Mouse (Mus musculus) left cerebral cortex, postnatal 25 days (tissue): ENCODE results near the gene Mmab. TPM values are rescaled to one million over a fixed set of nuclear protein-coding genes. Genes with fewer than 3 reads are reported as not detected.

Experiments used
- DNase-seq, 2 experiments: peaks; one replicate each; pipeline ENCODE4 v3.0.0; 2022; ENCODE audit warnings: low spot score in 2 of 2, mixed read lengths in 1 of 2
- intact Hi-C: fragments of 180-260 bp; cut with DNase I; formaldehyde crosslinking; loops from one replicate; pipeline ENCODE4 v1.15.1; 2025
- microRNA-seq, 2 experiments: library from miRNA; unstranded; fragments of <30 nt; microRNA quantifications; one replicate each; pipeline ENCODE4 v1.2.0; 2022
- total RNA-seq, 2 experiments: library from RNA; stranded (reverse); gene quantifications; 2 replicates each; pipeline ENCODE4 v1.2.3; 2021

Gene Mmab
- total RNA-seq, 2 experiments from 2014 or later = 19.2 to 20.3 TPM

DNA sequence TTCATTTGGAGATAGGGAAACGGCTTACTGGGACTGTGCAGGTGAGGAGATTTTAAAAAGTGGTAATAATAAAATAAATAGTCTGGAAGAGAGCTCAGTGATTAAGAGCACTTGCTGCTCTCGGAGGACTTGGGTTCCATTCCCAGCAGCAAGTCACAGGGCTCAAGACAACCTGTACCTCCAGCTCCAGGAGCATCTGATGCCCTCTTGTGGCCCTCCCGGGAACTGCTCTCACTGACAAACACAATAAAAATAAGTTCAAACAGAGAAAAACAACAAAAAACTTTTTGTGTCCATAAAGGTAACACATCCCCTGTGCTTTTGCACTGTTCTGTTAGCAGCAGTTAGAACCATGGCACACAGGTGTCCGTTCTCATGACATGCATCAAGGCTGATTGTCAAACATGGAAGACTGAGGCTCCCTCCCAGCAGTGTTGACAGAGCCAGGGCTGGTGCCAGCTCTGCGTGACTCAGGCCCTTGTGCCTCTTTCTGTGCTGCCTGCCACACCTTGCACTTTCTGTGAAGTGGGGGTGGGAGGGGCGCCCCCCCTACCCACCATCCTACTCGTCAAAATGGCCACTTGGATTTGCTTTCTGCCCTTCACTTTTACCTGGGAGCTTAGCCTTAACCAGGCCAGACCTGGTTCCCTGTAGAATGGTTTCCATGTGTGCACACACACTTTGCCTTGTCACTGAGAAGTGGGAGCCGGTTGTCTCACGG lies 60.5 kb downstream of the Mmab start:
- intact Hi-C loops = loop anchor here (5.0 kb wide), 2 partner anchors 59 to 611 kb away; partner anchors contain the start of genes Iscu, Mmab, Mvk and Sart3
- DNase-seq = no peak

Small RNAs within 50 kb of the gene (microRNA-seq; reads per million reads assigned to microRNA genes)
- 0.25 to 0.34 reads per million in 2 experiments for gene Mir7027

Other genes starting within 250 kb of the Mmab start
- not detected for gene Foxn4, start 170.3 kb downstream of the Mmab start, total RNA-seq
- 1 to 10 TPM; 1.8 to 3.3 TPM for gene Myo1h, start 154.9 kb downstream of the Mmab start, total RNA-seq
- gene Kctd10, start 63.6 kb downstream of the Mmab start, total RNA-seq = 10 to 100 TPM; 47.6 to 53.0 TPM
- gene Ube3b, start 63.5 kb downstream of the Mmab start, total RNA-seq = 10 to 100 TPM; 74.7 to 88.0 TPM
- gene Mvk, start 209 bp upstream of the Mmab start, total RNA-seq = 10 to 100 TPM; 28.0 to 29.0 TPM
- 10 to 100 TPM in 1 of 2 experiments, 1 to 10 TPM in 1; 6.8 to 12.8 TPM for gene Fam222a, start 124.0 kb upstream of the Mmab start, total RNA-seq
- gene Trpv4, start 214.4 kb upstream of the Mmab start, total RNA-seq = 1 to 10 TPM; 1.9 to 2.2 TPM
- 10 to 100 TPM; 24.6 to 28.3 TPM for gene Gltp, start 246.9 kb upstream of the Mmab start, total RNA-seq